Mouse (Mus musculus): ENCODE data around the gene Dscam.

Dscam gene

GRCm38 (mm10) chr16:96756994-96757393 is 413.6 kb downstream of the Dscam start:
- DNase-seq: no peak

- no peak for DNase-seq
Measured at GRCm38 (mm10) chr16:96754971-96755504, 415.5 kb downstream of the Dscam start.

GRCm38 (mm10) chr16:96754381-96754780 is 416.2 kb downstream of the Dscam start:
- no peak for DNase-seq

GRCm38 (mm10) chr16:96753781-96754173 is 416.8 kb downstream of the Dscam start:
- peak; percentile 21 for DNase-seq

GRCm38 (mm10) chr16:96753164-96753780 is 417.3 kb downstream of the Dscam start:
- no peak for DNase-seq

GRCm38 (mm10) chr16:96742475-96743255 is 427.9 kb downstream of the Dscam start:
- no peak for DNase-seq

GRCm38 (mm10) chr16:96741336-96741735 is 429.2 kb downstream of the Dscam start:
- no peak for DNase-seq

- no peak for DNase-seq
Measured at GRCm38 (mm10) chr16:96740073-96741055, 430.2 kb downstream of the Dscam start.

- no peak for DNase-seq
Measured at GRCm38 (mm10) chr16:96736501-96736900, 434.1 kb downstream of the Dscam start.

GRCm38 (mm10) chr16:96730881-96731280 is 439.7 kb downstream of the Dscam start:
- DNase-seq: no peak

- no peak for DNase-seq
Measured at GRCm38 (mm10) chr16:96727836-96728774, 442.4 kb downstream of the Dscam start.

GRCm38 (mm10) chr16:96725071-96725724 is 445.4 kb downstream of the Dscam start:
- peak; percentile 13 for DNase-seq

GRCm38 (mm10) chr16:96724591-96724990 is 446.0 kb downstream of the Dscam start:
- no peak for DNase-seq

- DNase-seq: no peak
Measured at GRCm38 (mm10) chr16:96724123-96724522, 446.4 kb downstream of the Dscam start.

GRCm38 (mm10) chr16:96723066-96723669 is 447.4 kb downstream of the Dscam start:
- no peak for DNase-seq

- DNase-seq: no peak
Measured at GRCm38 (mm10) chr16:96722135-96722534, 448.4 kb downstream of the Dscam start.

- no peak for DNase-seq
Measured at GRCm38 (mm10) chr16:96721241-96721640, 449.3 kb downstream of the Dscam start.

- no peak for DNase-seq
Measured at GRCm38 (mm10) chr16:96720666-96721065, 449.9 kb downstream of the Dscam start.

GRCm38 (mm10) chr16:96718221-96718620 is 452.3 kb downstream of the Dscam start:
- DNase-seq: no peak

GRCm38 (mm10) chr16:96716633-96717032 is 453.9 kb downstream of the Dscam start:
- DNase-seq: no peak

GRCm38 (mm10) chr16:96711935-96712334 is 458.6 kb downstream of the Dscam start:
- DNase-seq: no peak

Data from right cerebral cortex, postnatal 25 days (tissue).